Mouse (Mus musculus): ENCODE measurements around the gene Olfr1066.

- no peak for TF ChIP-seq CTCF (IDR thresholded peaks at IDR 0.05; ENCODE audit: borderline replicate concordance, control insufficient read depth, extremely low read depth, insufficient read depth, low read length, poor library complexity)
- TF ChIP-seq POLR2A (IDR thresholded peaks at IDR 0.05; ENCODE audit: control insufficient read depth, extremely low read depth, insufficient read depth, low read length, poor library complexity) = no peak
Observed at GRCm38 (mm10) chr2:86487286-86487685, 31.2 kb upstream of the Olfr1066 start, which contains the start of gene Olfr228.
